Mouse (Mus musculus) Patski (cell line): ENCODE measurements around the gene Borcs7. TPM values are rescaled to one million over a fixed set of nuclear protein-coding genes. Genes with fewer than 3 reads are reported as not detected.
"Not testable (repeated sequence)": the region's sequence is repeated elsewhere in the genome, so short reads cannot be mapped to it uniquely, and the experiment has no call there.

ENCODE experiments used
- ATAC-seq: fragments of 100-300 bp; one replicate; pipeline ENCODE4 v1.8.0; 2021
- CTCF ChIA-PET: fragments of 350-600 bp; sonication (Branson Sonifier 250); formaldehyde crosslinking; loops from one replicate; lab custom pipeline; 2022; ENCODE audit warnings: inconsistent platforms; lab: Charles Lee
- POLR2A ChIA-PET: fragments of 350-600 bp; sonication (Branson Sonifier 250); formaldehyde crosslinking; loops from one replicate; lab custom pipeline; 2022; ENCODE audit warnings: antibody characterized with exemption, inconsistent platforms; lab: Charles Lee
- DNase-seq: peaks from one replicate; pipeline ENCODE4 v3.0.0-alpha.2; 2011; ENCODE audit warnings: low read depth, low spot score
- H3K27me3 ChIP-seq: fragments of 371-371 bp; one replicate; pipeline ENCODE4 v1.5.1; 2021
- CTCF ChIP-seq: fragments of 100-300 bp; IDR thresholded peaks from one replicate; pipeline ENCODE4 v1.5.1; 2021
- in situ Hi-C: fragments of 300-500 bp; cut with MboI; formaldehyde crosslinking; loops from 3 replicates; pipeline ENCODE4 v1.11.1; 2018; ENCODE audit warnings: low pct_unique_long_range_greater_than_20kb, mixed read lengths
- polyA plus RNA-seq: library from polyadenylated mRNA; unstranded; gene quantifications from one replicate; pipeline ENCODE4 v1.2.3, GENCODE M21; 2021

Gene Borcs7
- polyA plus RNA-seq, 1 experiment from 2014 or later: 8.3 TPM

DNA sequence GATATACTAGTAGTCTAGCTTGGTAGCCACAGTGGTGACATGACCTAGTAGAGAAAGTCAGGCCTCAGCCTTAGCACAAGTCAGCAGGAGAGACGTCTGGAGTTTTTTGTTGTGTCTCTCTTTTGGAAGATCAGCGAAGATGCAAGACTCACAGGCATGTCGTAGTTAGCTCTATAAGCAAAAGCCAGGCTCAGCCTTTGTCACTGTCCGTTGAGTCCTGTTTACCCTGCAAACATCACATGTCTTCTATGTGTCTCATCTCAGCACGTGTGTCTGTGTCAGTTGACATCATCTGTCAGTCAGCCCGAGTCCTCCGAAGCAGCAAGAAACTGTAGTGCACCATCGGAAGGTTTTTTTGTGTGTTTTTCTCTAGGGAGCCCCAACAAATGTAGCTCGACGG, 41.6 kb downstream of the Borcs7 start:
- in situ Hi-C loops: no loop called here
- ChIA-PET CTCF (no interaction called here), POLR2A (no interaction called here)
- H3K27me3 ChIP-seq: peaks cover 31% of the 10 kb centered on the region
- ATAC-seq: no peak
- no peak for TF ChIP-seq CTCF
- DNase-seq: no peak

DNA sequence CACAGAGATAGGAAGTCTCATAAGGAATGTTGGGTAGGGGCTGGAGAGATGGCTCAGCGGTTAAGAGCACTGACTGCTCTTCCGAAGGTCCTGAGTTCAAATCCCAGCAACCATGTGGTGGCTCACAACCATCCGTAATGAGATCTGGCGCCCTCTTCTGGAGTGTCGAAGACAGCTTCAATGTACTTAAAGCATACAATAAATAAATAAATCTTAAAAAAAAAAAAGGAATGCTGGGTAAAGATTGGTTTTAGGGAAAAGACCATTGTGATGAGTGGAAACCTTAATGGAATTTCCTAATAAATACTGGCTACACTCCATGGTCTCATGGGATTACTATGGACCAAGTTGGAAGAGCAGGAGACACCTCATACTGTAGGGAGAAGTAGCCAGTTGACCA, 43.0 kb downstream of the Borcs7 start:
- CTCF ChIA-PET, ATAC-seq, POLR2A ChIA-PET, DNase-seq, in situ Hi-C loops: not testable (repeated sequence)
- H3K27me3 ChIP-seq: peaks cover 43% of the 10 kb centered on the region

DNA sequence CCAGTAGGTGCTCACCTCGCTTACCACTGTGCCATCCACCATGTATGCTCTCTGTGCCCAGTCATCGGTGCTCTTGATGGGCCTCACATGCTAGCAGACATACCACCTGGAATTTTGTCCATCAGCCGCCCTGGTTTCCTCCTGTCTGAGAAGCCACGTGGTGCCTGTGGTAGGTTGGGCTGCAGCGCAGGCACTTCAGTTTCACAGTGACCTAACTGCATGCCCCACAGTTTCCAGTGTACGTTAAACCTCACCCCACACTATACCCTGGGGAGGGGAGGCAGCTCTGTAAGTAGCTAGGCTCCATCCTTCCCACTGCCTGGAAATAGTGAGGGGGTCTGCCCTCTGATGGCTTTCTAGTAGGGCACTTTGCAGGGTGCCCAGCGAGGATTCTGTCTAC, 43.9 kb downstream of the Borcs7 start:
- no peak for TF ChIP-seq CTCF
- in situ Hi-C loops: no loop called here
- ATAC-seq (no peak), DNase-seq (no peak)
- POLR2A ChIA-PET: no interaction called here
- H3K27me3 ChIP-seq: peaks cover 49% of the 10 kb centered on the region
- CTCF ChIA-PET: interaction anchor here (1.4 kb wide), 1 partner anchor 17 kb away, joined by 3 read pairs; no protein-coding TSS in a partner anchor

DNA sequence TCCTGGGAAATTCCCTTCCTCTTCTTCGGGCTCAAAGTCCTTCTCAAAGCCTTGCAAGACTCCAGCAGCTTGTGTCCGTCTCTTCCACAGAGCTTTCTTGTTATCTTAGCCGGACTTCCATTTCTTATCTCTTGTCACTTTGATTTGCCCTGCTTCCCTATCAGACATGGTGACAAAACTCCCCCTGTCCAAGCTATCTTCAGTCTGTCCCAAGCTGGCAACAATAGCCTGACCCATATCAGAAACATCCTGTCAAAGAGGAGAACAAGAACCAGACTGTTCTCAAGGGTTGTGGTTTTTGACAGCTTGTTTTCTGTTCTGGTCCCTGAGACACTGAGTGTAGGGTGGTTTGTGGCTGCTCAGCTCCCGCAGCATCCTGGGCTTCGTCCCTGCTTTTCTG, 45.5 kb downstream of the Borcs7 start:
- no peak for TF ChIP-seq CTCF
- ATAC-seq (no peak), DNase-seq (no peak)
- in situ Hi-C loops: no loop called here
- H3K27me3 ChIP-seq: peaks cover 57% of the 10 kb centered on the region
- POLR2A ChIA-PET: no interaction called here
- CTCF ChIA-PET: interaction anchor here (1.4 kb wide), 1 partner anchor 19 kb away, joined by 3 read pairs; no protein-coding TSS in a partner anchor

DNA sequence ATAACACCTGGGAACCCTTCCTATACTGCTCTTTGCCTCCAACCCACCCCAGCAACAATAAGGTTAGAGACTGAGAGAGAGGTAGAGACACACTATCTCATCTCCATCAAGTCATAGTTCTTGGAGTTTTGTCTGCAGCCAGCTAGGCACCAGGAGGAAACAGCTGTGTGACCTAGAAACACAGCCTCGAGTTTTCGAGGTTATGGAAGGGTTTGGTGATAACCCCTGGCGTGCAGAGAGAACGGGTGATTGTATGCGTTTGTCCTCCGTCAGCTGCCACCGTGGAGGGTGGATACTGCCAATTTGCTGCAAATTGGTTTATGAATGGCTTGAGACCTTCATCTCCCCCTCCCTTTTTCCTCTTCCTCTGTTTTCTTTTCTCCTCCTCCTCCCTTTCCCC, 47.4 kb downstream of the Borcs7 start:
- TF ChIP-seq CTCF: no peak
- in situ Hi-C loops: no loop called here
- ATAC-seq (no peak), DNase-seq (no peak)
- ChIA-PET CTCF (interaction anchor here (1.5 to 1.8 kb wide), 2 partner anchors 47 to 64 kb away, joined by 5 to 6 read pairs; partner anchors contain the start of genes Borcs7 and Cyp17a1), POLR2A (no interaction called here)
- peaks cover 57% of the 10 kb centered on the region for H3K27me3 ChIP-seq

DNA sequence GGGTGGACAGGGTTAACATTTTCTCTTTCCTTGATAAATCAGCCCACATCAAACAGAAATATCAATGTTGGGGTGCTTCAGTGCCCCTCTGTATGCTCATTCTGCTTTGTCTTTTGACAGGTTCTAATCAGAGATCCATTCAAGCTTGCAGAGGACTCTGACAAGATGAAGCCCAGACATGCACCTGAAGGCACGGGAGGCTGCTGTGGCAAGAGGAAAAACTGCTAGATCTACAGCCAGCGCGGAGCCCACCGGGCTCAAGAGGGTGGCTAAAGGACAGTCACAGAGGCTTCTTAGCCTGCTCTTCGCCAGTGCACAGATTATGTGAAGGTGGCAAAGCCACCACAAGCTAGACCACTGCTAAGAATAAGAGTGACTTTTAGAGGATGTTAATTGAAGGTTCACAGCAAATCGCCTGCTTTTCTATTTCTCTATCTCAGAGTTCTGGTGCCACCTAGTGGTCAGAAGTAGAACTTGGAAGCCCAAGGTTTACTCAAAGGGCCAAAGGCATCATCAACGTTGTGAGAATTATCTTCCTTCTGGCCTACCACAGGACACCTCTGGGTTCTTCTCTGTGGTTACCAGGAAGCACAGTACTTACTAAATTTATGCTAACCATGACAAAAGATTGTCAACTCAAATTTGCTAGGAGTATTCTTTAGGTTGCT, 50.8 kb downstream of the Borcs7 start:
- ATAC-seq (no peak), DNase-seq (no peak)
- ChIA-PET CTCF (interaction anchor here (0.7 to 1.8 kb wide), 8 partner anchors 70 to 276 kb away, joined by 3 to 9 read pairs (median 3); no protein-coding TSS in a partner anchor), POLR2A (interaction anchor here (1.0 kb wide), 2 partner anchors 25 to 153 kb away, joined by 3 to 4 read pairs; no protein-coding TSS in a partner anchor)
- TF ChIP-seq CTCF: peak; percentile 80
- in situ Hi-C loops: loop anchor here (5.0 kb wide), 2 partner anchors 73 to 153 kb away; no protein-coding TSS in a partner anchor
- H3K27me3 ChIP-seq: peaks cover 37% of the 10 kb centered on the region

DNA sequence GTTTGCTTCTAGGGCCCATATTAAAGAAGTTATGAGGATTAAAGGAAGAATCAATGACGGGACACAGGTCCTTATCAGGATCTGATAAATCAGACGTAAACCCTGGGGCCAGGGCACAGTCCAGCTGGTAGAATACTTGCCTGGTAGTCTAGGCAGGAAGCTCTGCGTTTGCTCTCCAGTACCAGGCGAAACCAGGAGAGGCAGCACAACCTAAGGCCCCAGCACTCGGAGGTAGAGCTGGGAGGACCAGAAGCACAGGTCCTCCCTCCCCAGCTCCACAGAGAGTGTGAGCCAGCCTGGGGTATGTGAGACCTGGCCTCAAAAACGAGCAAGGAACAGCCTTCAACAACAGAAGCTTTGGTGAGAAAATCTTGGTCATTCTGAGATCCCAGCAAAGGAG, 51.9 kb downstream of the Borcs7 start:
- ATAC-seq (no peak), DNase-seq (no peak)
- CTCF ChIA-PET: interaction anchor here (0.7 to 1.3 kb wide), 10 partner anchors 14 to 275 kb away, joined by 3 to 5 read pairs (median 4); partner anchors contain the start of gene Cyp17a1
- TF ChIP-seq CTCF: peak; percentile 39
- H3K27me3 ChIP-seq: peaks cover 33% of the 10 kb centered on the region
- POLR2A ChIA-PET: no interaction called here
- in situ Hi-C loops: loop anchor here (5.0 kb wide), 2 partner anchors 74 to 154 kb away; no protein-coding TSS in a partner anchor

DNA sequence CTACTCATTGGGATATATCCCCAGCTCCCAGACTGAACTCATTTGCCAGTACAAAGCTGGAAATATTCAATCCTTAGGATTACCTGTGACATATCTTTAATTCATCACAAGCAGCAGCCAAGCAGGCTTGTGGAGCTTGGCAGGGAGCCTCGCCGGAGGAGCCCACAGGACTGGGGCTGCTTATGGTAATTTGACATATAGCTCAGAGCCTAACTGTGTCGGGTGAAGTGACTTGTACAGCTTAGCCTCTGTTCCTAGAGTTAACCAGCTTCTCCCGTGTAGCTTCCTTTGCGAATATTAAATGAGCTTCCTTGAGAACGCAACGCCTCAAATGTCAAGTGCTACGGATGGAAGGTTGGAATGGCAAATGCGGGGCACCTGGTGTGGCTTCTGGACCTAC, 55.0 kb downstream of the Borcs7 start:
- ChIA-PET POLR2A (interaction anchor here (0.6 to 0.9 kb wide), 2 partner anchors 127 to 317 kb away, joined by 3 read pairs; no protein-coding TSS in a partner anchor), CTCF (interaction anchor here (0.6 to 1.5 kb wide), 4 partner anchors 10 to 156 kb away, joined by 3 to 4 read pairs (median 3); no protein-coding TSS in a partner anchor)
- ATAC-seq: no peak
- in situ Hi-C loops: loop anchor here (5.0 kb wide), 2 partner anchors 77 to 157 kb away; no protein-coding TSS in a partner anchor
- no peak for TF ChIP-seq CTCF
- DNase-seq: no peak
- H3K27me3 ChIP-seq: peaks cover 25% of the 10 kb centered on the region

DNA sequence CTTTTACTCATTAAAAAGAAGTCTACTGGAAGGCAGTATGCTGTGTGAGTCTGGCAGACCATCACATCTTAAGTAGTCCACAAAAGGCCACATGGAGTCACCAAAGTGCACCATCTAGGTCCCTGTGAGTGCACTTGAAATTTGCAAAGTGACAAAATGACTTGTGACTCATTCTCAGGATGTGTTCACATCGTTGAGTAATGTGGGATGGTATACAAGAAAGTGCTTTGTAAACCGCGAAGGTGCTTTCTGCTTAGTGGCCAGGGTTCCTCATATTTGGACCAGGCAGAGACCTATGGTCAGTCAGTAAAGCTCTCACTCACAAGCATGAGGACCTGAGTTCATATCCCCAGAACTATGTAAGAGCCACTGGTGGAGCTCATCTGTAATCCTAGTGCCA, 58.1 kb downstream of the Borcs7 start:
- POLR2A ChIA-PET: interaction anchor here (0.6 kb wide), 2 partner anchors 74 to 289 kb away, joined by 3 to 8 read pairs; no protein-coding TSS in a partner anchor
- DNase-seq: no peak

DNA sequence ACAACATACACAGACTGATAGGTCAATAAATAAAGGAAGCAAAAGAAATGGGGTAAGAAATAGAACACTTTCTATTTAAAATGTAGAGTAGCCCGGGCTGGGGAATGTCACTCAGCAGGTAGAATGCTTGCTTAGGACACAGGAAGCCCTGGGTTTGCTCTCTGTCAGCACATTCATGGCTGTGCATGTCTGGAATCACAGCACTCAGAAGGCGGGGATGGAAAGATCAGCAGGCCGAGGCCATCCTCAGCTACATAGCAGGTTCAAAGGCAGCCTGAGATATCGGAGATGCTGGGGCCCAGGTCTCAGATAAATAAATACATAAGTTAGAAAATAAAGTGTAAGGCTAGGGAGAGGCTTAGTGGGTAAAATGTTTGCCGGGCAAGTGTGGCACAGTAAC, 62.5 kb downstream of the Borcs7 start:
- ATAC-seq (no peak), DNase-seq (no peak)
- POLR2A ChIA-PET: no interaction called here
- in situ Hi-C loops: no loop called here
- CTCF ChIA-PET: interaction anchor here (2.2 kb wide), 1 partner anchor 8 kb away, joined by 9 read pairs; no protein-coding TSS in a partner anchor
- H3K27me3 ChIP-seq: peaks cover 22% of the 10 kb centered on the region
- no peak for TF ChIP-seq CTCF

More for the DNA sequence above, 58.1 kb downstream of the Borcs7 start:
- in situ Hi-C loops: no loop called here
- no peak for ATAC-seq
- CTCF ChIA-PET: no interaction called here
- no peak for TF ChIP-seq CTCF
- H3K27me3 ChIP-seq: peaks cover 28% of the 10 kb centered on the region

Other genes with a start within 250 kb of the Borcs7 start
- 89.9 TPM for gene Trim8, start 188.2 kb upstream of the Borcs7 start, polyA plus RNA-seq
- 187 TPM for gene Arl3, start 116.7 kb upstream of the Borcs7 start, polyA plus RNA-seq
- 9.3 TPM for gene Sfxn2, start 116.5 kb upstream of the Borcs7 start, polyA plus RNA-seq
- 73.3 TPM for gene Wbp1l, start 90.8 kb upstream of the Borcs7 start, polyA plus RNA-seq
- not detected for gene Cyp17a1, start 16.7 kb upstream of the Borcs7 start, polyA plus RNA-seq
- gene As3mt, start 17.6 kb downstream of the Borcs7 start, polyA plus RNA-seq: 0.13 TPM
- 53.2 TPM for gene Cnnm2, start 71.7 kb downstream of the Borcs7 start, polyA plus RNA-seq